Mouse (Mus musculus) lung, embryonic 14.5 days (tissue): Measurements from ENCODE around the gene Ssbp3. TPM values are rescaled to one million over a fixed set of nuclear protein-coding genes. Genes with fewer than 3 reads are reported as not detected.

Experiments used
- ATAC-seq: fragments of 200-750 bp; cut with Nextera tagmentation; 2 replicates; pipeline ENCODE4 v1.8.0; 2017; ENCODE audit warnings: mild to moderate bottlenecking, moderate TSS enrichment, moderate library complexity; ENCODE audit not compliant: insufficient read depth
- DNase-seq: peaks from one replicate; pipeline ENCODE4 v3.0.0-alpha.2; 2015
- H3K27ac ChIP-seq: fragments of 300-500 bp; sonication (generic); 2 replicates; pipeline ENCODE4 v1.5.1; 2014; ENCODE audit warnings: low read depth, mild to moderate bottlenecking, moderate library complexity
- H3K27me3 ChIP-seq: fragments of 300-500 bp; sonication (generic); 2 replicates; pipeline ENCODE4 v1.6.1; 2014; ENCODE audit warnings: low read length, control low read depth; ENCODE audit not compliant: insufficient read depth
- H3K36me3 ChIP-seq: fragments of 300-500 bp; sonication (generic); 2 replicates; pipeline ENCODE4 v1.6.1; 2014; ENCODE audit warnings: control low read depth; ENCODE audit not compliant: insufficient read depth
- H3K4me1 ChIP-seq: fragments of 300-500 bp; sonication (generic); 2 replicates; pipeline ENCODE4 v1.6.1; 2014; ENCODE audit warnings: antibody characterized with exemption, control low read depth; ENCODE audit not compliant: insufficient read depth
- H3K4me2 ChIP-seq: fragments of 300-500 bp; sonication (generic); 2 replicates; pipeline ENCODE4 v1.6.1; 2014; ENCODE audit warnings: mild to moderate bottlenecking
- H3K4me3 ChIP-seq: fragments of 300-500 bp; sonication (generic); 2 replicates; pipeline ENCODE4 v1.5.1; 2014; ENCODE audit warnings: low read depth, low read length
- H3K9ac ChIP-seq: fragments of 300-500 bp; sonication (generic); 2 replicates; pipeline ENCODE4 v1.6.1; 2014
- H3K9me3 ChIP-seq: fragments of 300-500 bp; sonication (generic); 2 replicates; pipeline ENCODE4 v1.6.1; 2016; ENCODE audit warnings: low read depth, low read length, control low read depth
- CTCF ChIP-seq: IDR thresholded peaks from 2 replicates; pipeline ENCODE4 v1.5.1; 2016; ENCODE audit warnings: antibody characterized with exemption, low read depth
- WGBS: fragments of 180-500 bp; shearing (Covaris S2); extraction: QIAGEN DNeasy Blood & Tissue Kit; methylation state at CpG from one replicate; pipeline ENCODE4 v1.1.7; 2014; 5-methylcytosine and 5-hydroxymethylcytosine counted together
- polyA plus RNA-seq: library from polyadenylated mRNA; unstranded; fragments of >200 nt; fragmentation: Nextera tagmentation; extraction: Ambion mirVana; gene quantifications from 2 replicates; pipeline ENCODE4 v1.2.1, GENCODE M21; 2014

Ssbp3 gene
- polyA plus RNA-seq, 1 experiment from 2014 or later, result 80.2 TPM

GRCm38 (mm10) chr4:106940945-106941344 lies 30.4 kb downstream of the Ssbp3 start:
- no peak overlapping the region; the same call in 1 of the 2 replicates for H3K27ac ChIP-seq
- no peaks in the 10 kb centered on the region for H3K27me3 ChIP-seq
- H3K9ac ChIP-seq, result no peak overlapping the region
- peaks cover 19% of the 10 kb centered on the region for H3K36me3 ChIP-seq
- no peak overlapping the region for H3K4me2 ChIP-seq
- H3K4me3 ChIP-seq, result no peak overlapping the region
- DNase-seq (no peak), ATAC-seq (no peak)
- 61% methylated on average over 6 of the region's 6 CpGs for WGBS
- H3K9me3 ChIP-seq, result no peaks in the 10 kb centered on the region
- no peak for TF ChIP-seq CTCF
- peaks cover 40% of the 10 kb centered on the region for H3K4me1 ChIP-seq

GRCm38 (mm10) chr4:106941475-106941874 lies 31.0 kb downstream of the Ssbp3 start:
- ATAC-seq (no peak), DNase-seq (no peak)
- no peak overlapping the region; the same call in 1 of the 2 replicates for H3K27ac ChIP-seq
- H3K4me2 ChIP-seq, result no peak overlapping the region
- H3K36me3 ChIP-seq, result peaks cover 18% of the 10 kb centered on the region
- peaks cover 40% of the 10 kb centered on the region for H3K4me1 ChIP-seq
- H3K9ac ChIP-seq, result no peak overlapping the region
- no peaks in the 10 kb centered on the region for H3K9me3 ChIP-seq
- TF ChIP-seq CTCF, result no peak
- no peaks in the 10 kb centered on the region for H3K27me3 ChIP-seq
- no peak overlapping the region for H3K4me3 ChIP-seq

- H3K27ac ChIP-seq, result no peak overlapping the region
- DNase-seq (no peak), ATAC-seq (no peak)
- no peaks in the 10 kb centered on the region for H3K9me3 ChIP-seq
- H3K4me3 ChIP-seq, result no peak overlapping the region
- no peak for TF ChIP-seq CTCF
- 79% methylated on average over 4 of the region's 4 CpGs for WGBS
- peaks cover 12% of the 10 kb centered on the region for H3K36me3 ChIP-seq
- H3K27me3 ChIP-seq, result no peaks in the 10 kb centered on the region
- H3K4me1 ChIP-seq, result peaks cover 37% of the 10 kb centered on the region
- no peak overlapping the region for H3K4me2 ChIP-seq
- H3K9ac ChIP-seq, result no peak overlapping the region
Observed at GRCm38 (mm10) chr4:106942491-106942890, 32.0 kb downstream of the Ssbp3 start.

- H3K4me2 ChIP-seq, result no peak overlapping the region
- TF ChIP-seq CTCF, result no peak
- ATAC-seq (no peak), DNase-seq (no peak)
- peaks cover 8% of the 10 kb centered on the region for H3K36me3 ChIP-seq
- no peaks in the 10 kb centered on the region for H3K9me3 ChIP-seq
- no peak overlapping the region for H3K27ac ChIP-seq
- peaks cover 39% of the 10 kb centered on the region for H3K4me1 ChIP-seq
- WGBS, result 82% methylated on average over 2 of the region's 2 CpGs
- no peaks in the 10 kb centered on the region for H3K27me3 ChIP-seq
- H3K9ac ChIP-seq, result no peak overlapping the region
- H3K4me3 ChIP-seq, result no peak overlapping the region
Observed at GRCm38 (mm10) chr4:106943627-106944026, 33.1 kb downstream of the Ssbp3 start.

GRCm38 (mm10) chr4:106944898-106945297 lies 34.4 kb downstream of the Ssbp3 start:
- no peak for TF ChIP-seq CTCF
- Histone ChIP-seq H3K36me3 (peaks cover 8% of the 10 kb centered on the region), H3K4me3 (no peak overlapping the region), H3K27me3 (no peaks in the 10 kb centered on the region), H3K4me1 (peaks cover 42% of the 10 kb centered on the region), H3K4me2 (no peak overlapping the region), H3K27ac (no peak overlapping the region), H3K9me3 (no peaks in the 10 kb centered on the region), H3K9ac (no peak overlapping the region)
- WGBS, result 67% methylated on average over 3 of the region's 3 CpGs
- DNase-seq (no peak), ATAC-seq (no peak)

GRCm38 (mm10) chr4:106947741-106948140 lies 37.2 kb downstream of the Ssbp3 start:
- Histone ChIP-seq H3K4me3 (no peak overlapping the region), H3K36me3 (0 out of 2 replicates have a peak, but pooled peaks cover 4% of the 10 kb centered on the region), H3K27ac (no peak overlapping the region), H3K9me3 (no peaks in the 10 kb centered on the region), H3K9ac (no peak overlapping the region), H3K4me1 (peaks cover 30% of the 10 kb centered on the region), H3K4me2 (no peak overlapping the region), H3K27me3 (no peaks in the 10 kb centered on the region)
- 66% methylated on average over 3 of the region's 3 CpGs for WGBS
- ATAC-seq (no peak), DNase-seq (no peak)
- no peak for TF ChIP-seq CTCF

- Histone ChIP-seq H3K9ac (no peak overlapping the region; the same call in 1 of the 2 replicates), H3K4me2 (no peak overlapping the region), H3K9me3 (no peaks in the 10 kb centered on the region), H3K36me3 (0 out of 2 replicates have a peak, but pooled peaks cover 8% of the 10 kb centered on the region), H3K27ac (peak overlapping the region; percentile 43; the same call in 1 of the 2 replicates), H3K27me3 (no peaks in the 10 kb centered on the region), H3K4me3 (no peak overlapping the region), H3K4me1 (peaks cover 35% of the 10 kb centered on the region)
- 55% methylated on average over 7 of the region's 7 CpGs for WGBS
- no peak for DNase-seq
- no peak for TF ChIP-seq CTCF
- peak; percentile 55; the same call in 1 of the 2 replicates for ATAC-seq
Observed at GRCm38 (mm10) chr4:106948546-106948945, 38.0 kb downstream of the Ssbp3 start.
